Mouse (Mus musculus): Measurements from ENCODE around the gene Clec11a.

Clec11a gene

DNA sequence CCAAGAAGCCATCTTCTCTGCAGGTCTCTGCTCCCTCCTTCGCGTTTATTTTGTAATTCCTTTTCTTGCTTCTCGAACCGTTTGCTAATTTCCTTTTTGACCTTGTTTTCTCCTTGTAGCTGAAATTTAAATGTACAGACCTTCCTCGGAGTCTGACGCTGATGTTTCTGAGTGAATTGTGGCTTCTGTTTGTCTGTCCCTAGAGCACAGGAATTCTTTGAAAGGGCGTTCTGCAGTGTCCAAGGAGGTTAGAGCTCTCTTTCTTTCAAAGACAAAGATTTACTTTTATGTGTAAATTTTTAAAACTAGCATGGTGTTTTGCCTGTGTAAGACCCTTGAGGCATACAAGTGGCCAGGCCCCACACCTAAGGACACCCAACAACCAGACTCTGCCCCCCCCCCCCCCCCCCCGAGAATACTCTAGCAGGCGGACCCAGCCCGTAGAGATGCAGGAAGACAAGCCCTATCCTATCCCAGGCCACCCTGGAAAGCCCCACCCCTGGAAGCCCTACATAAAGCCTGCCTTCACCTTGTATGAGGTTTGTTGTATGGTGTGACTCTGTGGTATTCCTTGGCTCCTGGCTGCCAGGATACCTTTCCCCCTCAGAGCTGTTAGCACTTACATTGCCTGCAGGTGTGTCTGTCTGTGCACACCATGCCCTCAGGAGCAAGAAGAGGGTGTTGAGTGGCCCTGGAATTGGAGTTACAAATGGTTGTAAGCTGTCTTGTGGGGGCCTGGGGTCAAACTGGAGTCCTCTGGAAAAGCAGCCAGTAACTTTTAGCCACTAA, 30.0 kb downstream of the Clec11a start:
- DNase-seq (ENCODE audit: low spot score) = no peak

DNA sequence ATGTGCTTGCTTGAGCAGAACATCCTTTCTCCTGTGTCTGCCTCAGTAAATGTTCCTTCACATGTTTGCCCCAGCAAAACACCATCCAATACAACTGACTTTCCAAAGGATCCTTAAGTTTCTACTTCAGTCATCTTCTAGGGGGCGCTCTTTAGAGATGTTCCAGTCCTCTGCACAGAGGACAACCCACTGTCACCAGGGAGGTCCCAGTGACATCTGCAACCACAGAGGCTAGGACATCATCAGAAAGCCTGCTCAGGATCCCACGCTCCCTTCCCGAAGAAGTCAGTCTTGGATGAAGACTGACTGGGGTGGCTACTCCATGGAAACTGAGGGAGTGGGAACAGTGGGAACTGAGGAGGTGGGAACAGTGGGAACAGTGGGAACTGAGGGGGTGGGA, 31.2 kb downstream of the Clec11a start:
- no peak for DNase-seq (ENCODE audit: low spot score)

DNA sequence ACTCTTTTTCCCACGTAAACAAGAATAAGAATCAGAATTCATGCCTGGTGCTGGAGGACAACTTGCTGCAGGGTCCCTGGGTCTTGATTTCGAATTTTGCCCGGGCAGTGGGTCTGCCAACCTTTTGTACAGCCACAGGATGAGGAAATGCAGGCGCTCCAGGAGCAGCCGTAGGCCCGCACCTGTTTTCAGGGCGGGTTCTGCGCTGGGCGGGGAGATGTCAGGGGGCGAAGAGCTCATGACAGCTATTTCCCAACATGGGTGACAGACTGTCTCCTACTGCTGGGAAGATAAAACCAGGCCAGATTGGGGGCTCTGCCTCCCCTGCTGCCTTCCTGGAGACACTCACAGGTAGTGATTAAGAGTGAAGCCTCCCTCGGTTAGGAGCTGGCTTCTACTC, 32.6 kb downstream of the Clec11a start:
- DNase-seq (ENCODE audit: low spot score) = no peak

DNA sequence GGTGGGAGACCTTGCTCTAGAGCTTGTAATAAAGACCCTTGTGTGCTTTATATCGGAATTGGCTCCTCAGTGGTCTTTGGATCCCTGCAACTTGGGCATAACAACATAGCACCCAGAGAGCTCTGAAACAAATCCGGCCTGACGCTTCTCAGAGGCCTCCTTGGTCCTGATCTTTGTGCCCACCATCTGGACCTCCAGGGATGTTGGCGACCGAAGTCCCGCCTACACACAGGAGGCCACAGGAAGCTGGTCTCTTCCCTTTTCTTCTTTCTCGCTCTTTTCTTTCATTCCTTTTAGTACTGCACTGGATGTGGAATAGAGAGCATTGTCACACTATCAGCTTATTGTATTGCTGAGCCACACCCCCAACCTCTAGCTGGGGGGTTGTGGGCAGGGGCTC, 33.3 kb downstream of the Clec11a start:
- no peak for DNase-seq (ENCODE audit: low spot score)

DNA sequence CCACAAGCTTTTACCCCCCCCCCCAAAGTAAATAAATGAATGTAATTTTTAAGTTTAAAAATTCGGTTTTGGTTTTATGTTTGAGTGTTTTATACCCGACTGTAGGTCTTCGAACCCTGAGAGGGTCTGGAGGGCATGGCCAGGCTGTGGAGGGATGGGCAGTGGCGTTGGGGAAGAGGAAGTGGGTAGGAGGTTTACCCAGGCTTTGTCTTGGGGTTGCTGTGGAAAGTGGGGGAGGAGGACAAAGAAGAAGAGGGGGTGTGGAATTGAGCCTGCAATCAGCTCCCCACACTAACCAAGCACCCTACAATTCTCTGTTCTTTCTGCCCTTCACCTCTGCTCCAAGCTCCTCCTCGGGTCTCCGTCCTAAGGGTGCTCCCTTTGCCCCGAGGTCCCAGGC, 34.2 kb downstream of the Clec11a start:
- no peak for DNase-seq (ENCODE audit: low spot score)

DNA sequence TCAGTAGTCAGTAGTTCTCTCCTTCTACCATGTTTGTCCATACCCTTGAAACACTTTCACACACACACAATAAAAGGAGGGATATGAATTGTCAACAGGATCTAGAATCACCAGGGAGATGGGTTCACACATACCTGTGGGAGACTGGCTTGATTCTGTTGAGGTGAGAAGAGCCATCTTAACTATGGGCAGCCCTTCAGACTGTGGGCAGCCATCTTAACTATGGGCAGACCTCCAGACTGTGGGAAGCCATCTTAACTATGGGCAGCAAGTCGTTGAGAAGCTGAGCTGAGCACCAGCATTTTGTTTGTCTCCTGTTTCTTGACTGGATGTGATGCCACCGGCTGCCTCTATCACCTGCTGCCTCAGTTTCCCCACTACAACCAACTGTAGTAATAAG, 35.4 kb downstream of the Clec11a start:
- DNase-seq (ENCODE audit: low spot score) = no peak

DNA sequence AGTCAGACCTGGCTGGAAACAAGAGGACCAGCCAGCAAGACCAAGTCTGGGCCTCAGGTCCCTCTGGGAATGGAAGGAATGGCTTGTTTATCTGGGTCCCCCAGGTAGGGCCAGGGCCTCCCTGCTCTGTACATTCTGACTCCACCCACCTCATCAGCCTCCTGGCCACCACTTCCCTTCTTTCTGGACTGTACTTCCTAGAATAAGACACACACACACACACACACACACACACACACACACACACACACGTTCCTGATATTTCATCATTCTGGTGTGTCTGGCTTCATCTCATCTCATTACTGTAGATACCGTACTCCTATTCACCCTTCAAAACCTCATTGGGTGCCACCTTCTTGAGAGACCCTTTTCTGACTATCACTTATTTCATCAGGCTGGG, 37.3 kb downstream of the Clec11a start:
- DNase-seq (ENCODE audit: low spot score) = no peak

DNA sequence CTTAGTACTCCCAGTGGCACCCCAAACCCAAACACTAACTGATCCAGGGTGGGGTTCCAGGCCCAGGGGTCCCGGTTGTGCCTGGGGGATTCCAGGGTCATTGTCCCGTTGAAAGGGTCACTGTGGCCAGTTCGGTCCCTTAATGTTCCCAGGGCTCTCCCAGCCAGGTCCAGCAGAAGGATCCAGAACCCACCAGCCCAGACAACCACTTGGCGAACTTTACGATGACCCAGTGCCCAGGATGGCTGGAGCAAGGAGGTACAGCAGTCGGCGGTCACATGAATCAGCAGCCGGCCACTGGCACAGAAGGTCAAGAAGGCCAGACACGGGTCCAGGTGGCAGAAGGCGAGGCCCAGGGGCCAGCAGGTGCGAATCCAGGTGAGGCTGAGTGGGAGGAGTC, 38.6 kb downstream of the Clec11a start:
- no peak for DNase-seq (ENCODE audit: low spot score)

DNA sequence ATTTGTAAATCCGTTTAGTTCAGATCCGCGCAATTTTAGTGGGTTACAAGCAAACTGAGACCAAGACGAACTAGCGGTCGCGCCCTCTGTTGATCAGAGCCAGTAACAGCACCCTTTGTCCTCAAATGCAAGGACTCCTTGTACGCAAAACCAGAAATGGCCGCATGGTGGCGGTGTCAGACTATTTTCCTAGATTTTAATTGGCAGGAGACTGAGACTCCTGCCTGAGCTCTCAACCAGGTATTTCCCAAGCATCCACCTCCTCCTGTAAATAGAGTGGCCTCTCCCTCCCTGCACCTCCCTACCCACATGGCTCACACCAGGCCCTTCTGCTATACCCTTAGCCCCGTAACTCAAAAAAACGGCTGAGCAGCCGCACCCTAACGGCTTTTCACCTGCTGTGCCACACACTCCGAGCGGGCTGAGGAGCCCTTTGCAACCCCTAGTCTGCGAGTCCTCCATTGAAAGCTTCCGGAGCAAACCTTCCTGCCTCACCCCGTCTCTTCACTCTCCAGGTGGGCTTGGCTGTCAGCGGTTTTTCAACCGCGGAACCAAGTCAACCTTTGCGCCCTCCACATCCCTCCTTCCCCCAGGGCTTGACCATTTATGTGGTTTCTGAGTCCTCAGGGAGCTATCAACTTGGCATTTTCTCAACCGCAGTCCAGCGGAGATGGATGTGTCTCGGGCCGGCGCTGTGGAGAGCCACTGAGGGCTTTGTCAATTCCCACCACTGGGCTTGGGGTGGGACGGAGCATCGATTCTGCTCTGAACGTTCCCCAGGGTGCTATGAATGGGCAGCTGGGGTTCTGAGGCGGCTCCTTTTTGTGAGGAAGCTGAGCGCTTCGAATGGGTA, 43.7 kb downstream of the Clec11a start:
- DNase-seq (ENCODE audit: low spot score) = peak; percentile 88

DNA sequence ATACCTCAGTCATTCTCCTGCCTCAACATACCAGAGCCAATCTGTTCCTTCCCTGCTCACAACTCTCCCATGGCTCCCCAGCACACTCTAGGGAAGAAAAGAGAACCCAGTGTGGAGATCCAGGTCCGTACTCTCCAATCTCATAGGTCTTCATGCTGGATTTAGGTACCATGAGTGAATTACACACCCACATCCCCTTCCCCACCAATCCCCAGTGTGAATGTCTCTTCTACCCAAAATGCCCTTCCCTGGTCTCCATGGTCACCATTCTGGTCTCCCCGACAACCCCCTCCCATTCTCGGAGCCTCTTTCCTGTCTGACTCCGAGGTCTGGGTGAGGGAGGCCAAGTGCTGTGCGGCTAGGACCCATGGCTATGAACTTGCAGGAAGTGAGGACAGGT, 45.6 kb downstream of the Clec11a start, which contains the start of gene Gm15517:
Gm15517 (plus strand) TSS at position 301 of the 400 bp plus-strand sequence.
- DNase-seq (ENCODE audit: low spot score) = no peak

DNA sequence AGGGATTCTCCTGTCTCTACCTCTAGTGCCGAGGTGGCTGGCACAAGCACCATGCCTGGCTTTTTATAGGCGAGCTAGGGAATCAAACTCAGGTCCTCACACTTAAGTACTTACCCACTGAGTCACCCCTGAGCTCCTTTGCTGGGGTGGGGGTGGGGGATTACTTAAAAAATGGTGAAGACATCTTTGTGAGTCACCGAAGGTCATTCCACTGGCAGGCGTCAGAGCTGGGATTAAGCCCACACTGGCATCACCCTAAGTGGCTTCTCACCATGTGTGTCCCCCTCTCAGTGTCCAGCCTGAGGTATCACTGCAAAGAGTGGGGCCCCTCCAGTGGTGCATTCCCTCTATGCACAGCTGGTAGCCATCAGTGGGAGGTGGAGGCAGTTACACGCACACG, 46.3 kb downstream of the Clec11a start:
- no peak for DNase-seq (ENCODE audit: low spot score)

DNA sequence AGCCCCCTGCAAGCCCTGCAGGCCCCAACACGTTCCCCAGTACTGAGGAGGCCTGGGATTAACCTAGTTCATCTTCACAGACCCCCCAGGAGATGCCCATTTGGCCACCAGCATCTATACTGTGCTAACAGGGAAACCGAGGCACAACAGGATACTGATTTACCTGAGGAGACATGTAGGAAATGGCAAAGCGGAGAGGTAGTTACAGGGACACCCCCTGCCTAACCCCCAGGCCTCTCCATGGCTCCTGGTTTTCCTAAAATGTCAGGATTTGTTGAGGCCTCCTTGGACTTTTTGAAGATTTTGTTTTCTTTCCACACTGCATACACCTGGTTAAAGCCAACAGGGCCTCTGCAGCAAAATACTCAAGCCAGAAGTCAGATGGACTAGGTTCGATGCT, 49.4 kb downstream of the Clec11a start, which contains the start of gene Acp4:
Acp4 (minus strand) TSS at position 101 of the 400 bp plus-strand sequence.
- no peak for DNase-seq (ENCODE audit: low spot score)

DNA sequence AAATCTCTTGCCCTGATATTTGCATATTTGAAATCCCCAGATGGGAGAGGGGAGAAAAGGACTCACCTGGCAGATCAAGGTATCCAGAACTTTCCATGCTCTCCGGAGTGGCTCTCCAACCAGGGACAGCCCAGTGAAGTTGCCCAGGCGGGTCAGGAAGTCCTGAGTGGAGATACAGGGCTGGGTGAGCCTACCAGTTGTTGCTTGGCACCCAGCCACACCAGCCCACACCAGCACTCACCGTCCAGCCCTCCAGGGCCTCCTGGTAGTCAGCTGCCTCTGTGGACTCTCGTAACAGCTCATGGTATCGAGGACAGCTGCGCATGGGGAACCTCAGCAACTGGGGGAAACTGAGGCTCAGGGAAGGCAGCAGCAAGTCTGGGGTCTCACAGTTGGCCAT, 51.8 kb downstream of the Clec11a start:
- DNase-seq (ENCODE audit: low spot score) = no peak

DNA sequence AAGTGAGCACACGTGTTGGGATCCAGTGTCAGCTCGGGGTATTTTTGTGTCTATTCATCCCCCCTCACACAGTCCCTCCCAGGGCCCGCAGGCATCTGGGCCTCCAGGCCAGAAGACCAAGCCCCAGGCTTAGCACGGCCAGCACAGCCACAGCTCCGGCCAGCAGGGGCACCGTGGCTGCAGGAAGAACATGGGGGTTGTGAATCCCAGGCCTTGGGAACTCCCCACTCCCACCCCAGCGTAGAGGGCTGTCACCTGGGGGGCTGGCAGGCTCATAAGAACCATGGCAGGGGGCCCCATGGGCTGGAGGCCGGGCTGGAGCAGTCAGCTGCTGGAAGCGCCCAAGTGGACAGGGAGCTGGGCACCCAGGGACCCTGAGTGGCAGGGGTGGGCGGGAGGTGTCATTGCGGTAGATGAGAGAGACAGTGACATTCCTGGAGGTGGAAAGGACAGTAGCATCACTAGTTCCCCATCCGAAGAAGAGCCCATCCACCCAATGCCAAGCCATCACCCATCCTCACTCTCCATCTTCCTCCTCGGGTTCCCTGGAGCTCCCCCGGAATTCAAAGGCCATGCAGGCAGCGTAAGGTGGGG, 53.6 kb downstream of the Clec11a start:
- no peak for DNase-seq (ENCODE audit: low spot score)

Data from ovary, postnatal 36 days (tissue).